Mouse (Mus musculus): ENCODE measurements at regions not wholly inside any gene's neighbourhood (a gene's known extent, or its start where the extent isn't known, plus 50 kb on each side); places are given as distances from the start of the nearest gene placed in this dataset.

- 82% methylated on average over 7 of the region's 7 CpGs for WGBS
- no peaks in the 10 kb centered on the region for H3K27me3 ChIP-seq (ENCODE audit: insufficient read depth, low read length)
- DNase-seq (no peak), ATAC-seq (no peak)
- H3K4me3 ChIP-seq (ENCODE audit: low read depth, low read length) = no peak overlapping the region
- TF ChIP-seq CTCF (IDR thresholded peaks at IDR 0.05; ENCODE audit: low read depth) = no peak
- H3K36me3 ChIP-seq (ENCODE audit: insufficient read depth) = no peaks in the 10 kb centered on the region
- no peaks in the 10 kb centered on the region for H3K9me3 ChIP-seq (ENCODE audit: low read length)
- H3K4me2 ChIP-seq (ENCODE audit: low read depth) = no peak overlapping the region
- H3K4me1 ChIP-seq (ENCODE audit: insufficient read depth) = no peaks in the 10 kb centered on the region
- no peak overlapping the region for H3K9ac ChIP-seq
- no peak overlapping the region for H3K27ac ChIP-seq (ENCODE audit: low read depth, low read length)
These were observed 277.9 kb downstream of the Med13l start for GRCm38 (mm10) chr5:118838421-118838820.

GRCm38 (mm10) chr5:118839916-118840315 lies 279.4 kb downstream of the Med13l start:
- Histone ChIP-seq H3K4me3 (ENCODE audit: low read depth, low read length) (no peak overlapping the region), H3K36me3 (ENCODE audit: insufficient read depth) (no peaks in the 10 kb centered on the region), H3K4me1 (ENCODE audit: insufficient read depth) (no peaks in the 10 kb centered on the region), H3K9ac (no peak overlapping the region), H3K9me3 (ENCODE audit: low read length) (no peaks in the 10 kb centered on the region), H3K4me2 (ENCODE audit: low read depth) (no peak overlapping the region), H3K27me3 (ENCODE audit: insufficient read depth, low read length) (no peaks in the 10 kb centered on the region), H3K27ac (ENCODE audit: low read depth, low read length) (no peak overlapping the region)
- DNase-seq = no peak
- no peak for TF ChIP-seq CTCF (IDR thresholded peaks at IDR 0.05; ENCODE audit: low read depth)
- ATAC-seq = no peak
- 74% methylated on average over 5 of the region's 5 CpGs for WGBS

DNA sequence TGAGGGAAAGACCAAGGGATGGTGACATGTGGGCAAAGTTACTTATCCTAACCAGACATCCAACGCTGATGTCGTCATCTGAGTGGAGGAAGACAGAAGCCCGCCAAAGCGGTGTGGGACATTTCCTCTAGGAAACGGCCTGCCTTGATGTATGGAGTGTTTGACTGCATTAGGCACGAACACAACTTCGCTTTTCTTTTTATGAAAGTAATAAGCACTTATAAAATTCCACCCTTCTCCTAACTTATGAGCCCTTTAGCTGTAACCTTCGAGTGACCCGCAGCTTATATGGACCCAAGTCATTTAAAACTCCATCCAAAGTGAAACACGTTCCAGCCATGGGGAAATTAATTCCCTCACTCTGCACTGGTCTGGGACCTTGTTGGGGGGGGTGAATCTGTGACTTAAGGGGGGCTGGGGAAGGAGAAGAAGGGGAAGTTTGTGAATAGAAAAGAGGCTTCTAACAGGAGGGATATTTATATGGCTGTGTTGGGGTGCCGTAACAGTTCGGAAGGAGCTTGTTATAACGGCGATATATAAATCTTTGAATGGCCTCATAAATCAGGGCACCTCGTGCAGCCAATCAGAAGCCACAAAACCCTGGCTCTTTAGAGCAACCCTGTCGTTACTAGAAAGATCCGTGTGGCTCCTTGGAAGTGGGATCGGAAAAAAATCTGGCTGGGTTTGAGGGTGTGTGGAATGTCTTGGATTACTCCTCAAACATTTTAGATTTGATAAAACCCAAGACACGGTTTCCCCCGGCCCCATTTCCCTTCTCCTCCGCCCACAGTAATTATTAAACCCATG lies 280.9 kb downstream of the Med13l start:
- ATAC-seq (no peak), DNase-seq (peak; percentile 26)
- TF ChIP-seq CTCF (IDR thresholded peaks at IDR 0.05; ENCODE audit: low read depth) = no peak
- 75% methylated on average over 21 of the region's 21 CpGs for WGBS
- no peak overlapping the region for H3K4me3 ChIP-seq (ENCODE audit: low read depth, low read length)
- H3K4me1 ChIP-seq (ENCODE audit: insufficient read depth) = no peaks in the 10 kb centered on the region
- H3K9ac ChIP-seq = no peak overlapping the region
- no peaks in the 10 kb centered on the region for H3K9me3 ChIP-seq (ENCODE audit: low read length)
- no peak overlapping the region for H3K4me2 ChIP-seq (ENCODE audit: low read depth)
- H3K36me3 ChIP-seq (ENCODE audit: insufficient read depth) = no peaks in the 10 kb centered on the region
- no peak overlapping the region for H3K27ac ChIP-seq (ENCODE audit: low read depth, low read length)
- no peaks in the 10 kb centered on the region for H3K27me3 ChIP-seq (ENCODE audit: insufficient read depth, low read length)

DNA sequence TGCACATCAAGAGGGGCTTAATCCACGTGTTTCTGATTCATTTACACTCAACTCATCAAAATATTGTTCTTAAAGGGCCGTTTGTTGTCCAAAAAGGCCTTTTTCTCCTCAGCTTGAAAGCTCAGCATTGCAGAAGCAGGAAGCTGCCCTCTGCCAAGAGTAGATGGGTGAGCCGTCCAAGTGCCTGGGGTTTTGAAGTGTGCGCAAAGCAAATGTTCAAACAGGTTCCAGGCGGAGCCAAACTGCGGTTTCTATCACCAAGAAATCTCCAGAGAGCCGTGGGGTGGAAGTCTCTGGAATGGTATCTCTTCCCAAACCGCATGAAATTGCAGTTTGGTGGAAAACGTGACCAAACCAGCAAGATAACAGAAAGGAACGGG lies 281.5 kb downstream of the Med13l start:
- Histone ChIP-seq H3K36me3 (ENCODE audit: insufficient read depth) (no peaks in the 10 kb centered on the region), H3K4me3 (ENCODE audit: low read depth, low read length) (no peak overlapping the region), H3K9ac (no peak overlapping the region), H3K4me2 (ENCODE audit: low read depth) (no peak overlapping the region), H3K4me1 (ENCODE audit: insufficient read depth) (no peaks in the 10 kb centered on the region), H3K9me3 (ENCODE audit: low read length) (no peaks in the 10 kb centered on the region), H3K27ac (ENCODE audit: low read depth, low read length) (no peak overlapping the region), H3K27me3 (ENCODE audit: insufficient read depth, low read length) (no peaks in the 10 kb centered on the region)
- TF ChIP-seq CTCF (IDR thresholded peaks at IDR 0.05; ENCODE audit: low read depth) = no peak
- 59% methylated on average over 10 of the region's 10 CpGs for WGBS
- ATAC-seq (no peak), DNase-seq (peak; percentile 5)

- Histone ChIP-seq H3K9ac (no peak overlapping the region), H3K9me3 (ENCODE audit: low read length) (no peaks in the 10 kb centered on the region), H3K4me1 (ENCODE audit: insufficient read depth) (no peaks in the 10 kb centered on the region), H3K4me3 (ENCODE audit: low read depth, low read length) (no peak overlapping the region), H3K27me3 (ENCODE audit: insufficient read depth, low read length) (no peaks in the 10 kb centered on the region), H3K27ac (ENCODE audit: low read depth, low read length) (no peak overlapping the region), H3K4me2 (ENCODE audit: low read depth) (no peak overlapping the region), H3K36me3 (ENCODE audit: insufficient read depth) (no peaks in the 10 kb centered on the region)
- TF ChIP-seq CTCF (IDR thresholded peaks at IDR 0.05; ENCODE audit: low read depth) = no peak
- DNase-seq (no peak), ATAC-seq (no peak)
- WGBS = 25% methylated on average over 12 of the region's 12 CpGs
These were observed 296.5 kb downstream of the Med13l start for GRCm38 (mm10) chr5:118857001-118857400.

- Histone ChIP-seq H3K36me3 (ENCODE audit: insufficient read depth) (no peaks in the 10 kb centered on the region), H3K27ac (ENCODE audit: low read depth, low read length) (no peak overlapping the region), H3K9me3 (ENCODE audit: low read length) (peaks cover 8% of the 10 kb centered on the region), H3K4me2 (ENCODE audit: low read depth) (no peak overlapping the region), H3K4me3 (ENCODE audit: low read depth, low read length) (no peak overlapping the region), H3K27me3 (ENCODE audit: insufficient read depth, low read length) (no peaks in the 10 kb centered on the region), H3K9ac (no peak overlapping the region), H3K4me1 (ENCODE audit: insufficient read depth) (no peaks in the 10 kb centered on the region)
- DNase-seq = no peak
- no peak for TF ChIP-seq CTCF (IDR thresholded peaks at IDR 0.05; ENCODE audit: low read depth)
- ATAC-seq = no peak
- 89% methylated on average over 13 of the region's 13 CpGs for WGBS
These were observed 300.8 kb downstream of the Med13l start for GRCm38 (mm10) chr5:118861143-118861847.

DNA sequence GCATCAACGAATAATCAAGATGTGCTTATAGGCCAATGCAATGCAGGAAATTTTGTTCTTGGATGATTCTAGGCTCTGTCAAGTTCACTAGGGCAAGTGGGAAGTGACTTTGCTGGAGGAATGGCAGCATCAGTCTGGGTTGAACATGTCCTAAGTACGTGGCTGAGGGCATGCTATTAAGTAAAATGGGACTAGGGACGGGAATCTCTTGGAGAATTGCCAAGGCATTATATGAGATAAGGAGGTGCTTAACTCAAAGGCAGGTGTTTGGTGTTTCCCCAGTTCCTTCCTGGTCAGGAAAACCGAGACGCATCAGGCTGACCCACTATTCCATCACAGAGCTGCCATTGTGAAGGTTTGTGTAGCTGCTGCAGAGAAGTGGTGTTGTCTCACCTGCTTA lies 307.0 kb downstream of the Med13l start:
- TF ChIP-seq CTCF (IDR thresholded peaks at IDR 0.05; ENCODE audit: low read depth) = no peak
- Histone ChIP-seq H3K27ac (ENCODE audit: low read depth, low read length) (no peak overlapping the region), H3K9me3 (ENCODE audit: low read length) (peaks cover 5% of the 10 kb centered on the region), H3K9ac (no peak overlapping the region), H3K4me1 (ENCODE audit: insufficient read depth) (no peaks in the 10 kb centered on the region), H3K36me3 (ENCODE audit: insufficient read depth) (no peaks in the 10 kb centered on the region), H3K4me3 (ENCODE audit: low read depth, low read length) (no peak overlapping the region), H3K27me3 (ENCODE audit: insufficient read depth, low read length) (no peaks in the 10 kb centered on the region), H3K4me2 (ENCODE audit: low read depth) (no peak overlapping the region)
- 92% methylated on average over 5 of the region's 5 CpGs for WGBS
- no peak for DNase-seq
- ATAC-seq = no peak
